Mouse (Mus musculus): Measurements from ENCODE around the gene Mdp1. TPM values are rescaled to one million over a fixed set of nuclear protein-coding genes. Genes with fewer than 3 reads are reported as not detected.

Gene Mdp1
- polyA plus RNA-seq, 1 experiment from 2014 or later, result 61.0 TPM

Other genes with a start within 250 kb of the Mdp1 start
- 147 and 157 TPM in 2 replicates for gene Dhrs4, start 181.8 kb downstream of the Mdp1 start, polyA plus RNA-seq (2015; fragmentation: Nextera tagmentation; extraction: Ambion mirVana)
- gene Carmil3, start 169.9 kb downstream of the Mdp1 start, polyA plus RNA-seq (2015; fragmentation: Nextera tagmentation; extraction: Ambion mirVana), result 2.5 and 3.0 TPM in 2 replicates
- gene Cpne6, start 150.1 kb downstream of the Mdp1 start, polyA plus RNA-seq (2015; fragmentation: Nextera tagmentation; extraction: Ambion mirVana), result 0.21 and 0.46 TPM in 2 replicates
- not detected in 2 replicates for gene Nrl, start 135.5 kb downstream of the Mdp1 start, polyA plus RNA-seq (2015; fragmentation: Nextera tagmentation; extraction: Ambion mirVana)
- gene Pck2, start 120.2 kb downstream of the Mdp1 start, polyA plus RNA-seq (2015; fragmentation: Nextera tagmentation; extraction: Ambion mirVana), result 64.2 and 66.0 TPM in 2 replicates
- gene Dcaf11, start 100.5 kb downstream of the Mdp1 start, polyA plus RNA-seq (2015; fragmentation: Nextera tagmentation; extraction: Ambion mirVana), result 117 TPM in 2 replicates
- gene A730061H03Rik, start 100.1 kb downstream of the Mdp1 start, polyA plus RNA-seq (2015; fragmentation: Nextera tagmentation; extraction: Ambion mirVana), result 1.2 and 1.6 TPM in 2 replicates
- gene Fitm1, start 84.9 kb downstream of the Mdp1 start, polyA plus RNA-seq (2015; fragmentation: Nextera tagmentation; extraction: Ambion mirVana), result 4.5 and 4.6 TPM in 2 replicates
- gene Psme1, start 82.4 kb downstream of the Mdp1 start, polyA plus RNA-seq (2015; fragmentation: Nextera tagmentation; extraction: Ambion mirVana), result 156 and 168 TPM in 2 replicates
- 9.3 and 9.5 TPM in 2 replicates for gene Emc9, start 75.2 kb downstream of the Mdp1 start, polyA plus RNA-seq (2015; fragmentation: Nextera tagmentation; extraction: Ambion mirVana)
- 207 and 226 TPM in 2 replicates for gene Psme2, start 69.4 kb downstream of the Mdp1 start, polyA plus RNA-seq (2015; fragmentation: Nextera tagmentation; extraction: Ambion mirVana)
- 21.3 and 26.2 TPM in 2 replicates for gene Rnf31, start 68.8 kb downstream of the Mdp1 start, polyA plus RNA-seq (2015; fragmentation: Nextera tagmentation; extraction: Ambion mirVana)
- 16.8 and 17.7 TPM in 2 replicates for gene Irf9, start 56.9 kb downstream of the Mdp1 start, polyA plus RNA-seq (2015; fragmentation: Nextera tagmentation; extraction: Ambion mirVana)
- gene Rec8, start 42.5 kb downstream of the Mdp1 start, polyA plus RNA-seq (2015; fragmentation: Nextera tagmentation; extraction: Ambion mirVana), result 23.0 and 24.2 TPM in 2 replicates
- gene Ipo4, start 24.6 kb downstream of the Mdp1 start, polyA plus RNA-seq (2015; fragmentation: Nextera tagmentation; extraction: Ambion mirVana), result 120 and 130 TPM in 2 replicates
- 1.5 and 1.6 TPM in 2 replicates for gene Gm49378, start 22.6 kb downstream of the Mdp1 start, polyA plus RNA-seq (2015; fragmentation: Nextera tagmentation; extraction: Ambion mirVana)
- gene Tm9sf1, start 16.7 kb downstream of the Mdp1 start, polyA plus RNA-seq (2015; fragmentation: Nextera tagmentation; extraction: Ambion mirVana), result 137 and 139 TPM in 2 replicates
- gene Tssk4, start 10.3 kb downstream of the Mdp1 start, polyA plus RNA-seq (2015; fragmentation: Nextera tagmentation; extraction: Ambion mirVana), result 1.1 and 1.3 TPM in 2 replicates
- 74.1 and 74.2 TPM in 2 replicates for gene Gmpr2, start 11.4 kb upstream of the Mdp1 start, polyA plus RNA-seq (2015; fragmentation: Nextera tagmentation; extraction: Ambion mirVana)
- 514 and 521 TPM in 2 replicates for gene Nedd8, start 11.6 kb upstream of the Mdp1 start, polyA plus RNA-seq (2015; fragmentation: Nextera tagmentation; extraction: Ambion mirVana)
- gene Tinf2, start 21.3 kb upstream of the Mdp1 start, polyA plus RNA-seq (2015; fragmentation: Nextera tagmentation; extraction: Ambion mirVana), result 43.9 and 44.5 TPM in 2 replicates
- gene Tgm1, start 53.4 kb upstream of the Mdp1 start, polyA plus RNA-seq (2015; fragmentation: Nextera tagmentation; extraction: Ambion mirVana), result 2.9 and 3.0 TPM in 2 replicates
- gene Rabggta, start 61.8 kb upstream of the Mdp1 start, polyA plus RNA-seq (2015; fragmentation: Nextera tagmentation; extraction: Ambion mirVana), result 43.3 and 46.2 TPM in 2 replicates
- 112 and 119 TPM in 2 replicates for gene Dhrs1, start 85.2 kb upstream of the Mdp1 start, polyA plus RNA-seq (2015; fragmentation: Nextera tagmentation; extraction: Ambion mirVana)
- gene Nop9, start 85.2 kb upstream of the Mdp1 start, polyA plus RNA-seq (2015; fragmentation: Nextera tagmentation; extraction: Ambion mirVana), result 40.6 and 41.9 TPM in 2 replicates
- gene Cideb, start 98.0 kb upstream of the Mdp1 start, polyA plus RNA-seq (2015; fragmentation: Nextera tagmentation; extraction: Ambion mirVana), result 21.1 and 21.3 TPM in 2 replicates
- gene Ltb4r2, start 100.9 kb upstream of the Mdp1 start, polyA plus RNA-seq (2015; fragmentation: Nextera tagmentation; extraction: Ambion mirVana), result 0.41 and 0.45 TPM in 2 replicates
- gene Ltb4r1, start 105.5 kb upstream of the Mdp1 start, polyA plus RNA-seq (2015; fragmentation: Nextera tagmentation; extraction: Ambion mirVana), result 0.54 and 0.92 TPM in 2 replicates
- 16.7 and 19.7 TPM in 2 replicates for gene Adcy4, start 123.6 kb upstream of the Mdp1 start, polyA plus RNA-seq (2015; fragmentation: Nextera tagmentation; extraction: Ambion mirVana)
- gene Ripk3, start 128.4 kb upstream of the Mdp1 start, polyA plus RNA-seq (2015; fragmentation: Nextera tagmentation; extraction: Ambion mirVana), result 39.3 and 43.4 TPM in 2 replicates
- 38.2 and 38.7 TPM in 2 replicates for gene Nfatc4, start 162.6 kb upstream of the Mdp1 start, polyA plus RNA-seq (2015; fragmentation: Nextera tagmentation; extraction: Ambion mirVana)
- 22.5 and 25.1 TPM in 2 replicates for gene Nynrin, start 193.5 kb upstream of the Mdp1 start, polyA plus RNA-seq (2015; fragmentation: Nextera tagmentation; extraction: Ambion mirVana)
- gene Cbln3, start 223.9 kb upstream of the Mdp1 start, polyA plus RNA-seq (2015; fragmentation: Nextera tagmentation; extraction: Ambion mirVana), result 0.42 and 0.74 TPM in 2 replicates
- 18.7 and 19.3 TPM in 2 replicates for gene Khnyn, start 224.4 kb upstream of the Mdp1 start, polyA plus RNA-seq (2015; fragmentation: Nextera tagmentation; extraction: Ambion mirVana)
- gene Sdr39u1, start 239.8 kb upstream of the Mdp1 start, polyA plus RNA-seq (2015; fragmentation: Nextera tagmentation; extraction: Ambion mirVana), result 71.1 and 75.8 TPM in 2 replicates